10 mouse cellular contexts compared by ENCODE assay signal in the genomic region with DNA sequence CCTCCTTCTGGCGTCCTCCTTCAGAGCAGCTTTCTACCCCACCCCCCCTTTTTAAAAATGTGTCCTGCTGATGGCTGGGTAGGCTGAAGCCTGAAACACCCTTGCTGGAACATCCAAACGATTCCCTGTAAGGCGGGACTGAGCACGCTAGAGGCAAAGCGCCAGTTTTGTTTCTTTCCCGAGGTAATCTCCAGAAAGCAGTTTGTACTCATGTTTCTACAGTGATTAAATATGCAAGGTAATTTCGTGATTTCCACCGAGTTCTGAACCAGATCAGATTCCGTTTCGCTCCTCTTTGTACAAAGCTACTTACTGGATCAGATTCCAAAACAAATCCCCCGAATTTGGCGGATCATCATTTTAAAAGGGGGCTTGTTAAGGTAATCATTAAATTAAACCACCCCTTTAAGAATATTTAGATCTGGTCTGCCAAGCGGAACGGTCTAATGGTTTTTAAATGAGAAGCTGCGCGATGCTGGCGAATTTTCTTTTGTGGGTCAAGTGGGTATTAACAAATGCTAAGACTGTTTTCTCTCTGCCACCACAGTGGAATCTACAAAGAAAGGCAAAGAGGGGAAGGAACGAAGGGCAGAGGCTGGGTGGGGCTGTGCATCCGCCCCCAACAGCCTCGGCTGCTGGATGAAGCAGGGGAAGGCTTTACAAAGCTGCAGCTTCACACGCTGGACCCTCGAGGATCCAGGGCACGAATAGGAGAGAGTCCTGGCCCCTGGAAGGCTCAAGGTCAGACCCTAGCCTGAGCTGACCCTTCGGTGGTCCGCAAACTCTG.
DNase-seq lines count a peak whose midpoint lies in the region; ATAC-seq and TF ChIP-seq lines count a peak whose summit lies in the region.
"Had no signal": no experiment of that assay in that cellular context is flagged by ENCODE, and none has a peak within 500 bp of the region (broad histone marks: within the 10 kb centered on the region; RNA-seq: fewer than 3 reads in every experiment).

No protein-coding gene starts in this region.

- no peak for ATAC-seq in heart, embryonic 13.5 days (ENCODE audit: extremely low read depth, insufficient number of reproducible peaks, low FRiP score, low TSS enrichment)
- ATAC-seq in forebrain, postnatal 0 days = peak; percentile 29; the same call in 1 of the 2 replicates
- 0 out of 2 replicates have a peak, but pooled peaks have one; percentile 37 for ATAC-seq in midbrain, embryonic 15.5 days (replicated peaks)

- peak overlapping the region; percentile 58; the same call in 1 of the 2 replicates for H3K9ac ChIP-seq in heart, embryonic 13.5 days
- H3K9ac ChIP-seq in forebrain, postnatal 0 days = peak overlapping the region; percentile 42
- H3K9ac ChIP-seq in midbrain, embryonic 15.5 days = no peak overlapping the region

- H3K4me1 ChIP-seq in heart, embryonic 13.5 days = peaks cover 8% of the 10 kb centered on the region; the same call in 1 of the 2 replicates
- peaks cover 7% of the 10 kb centered on the region; the same call in 1 of the 2 replicates for H3K4me1 ChIP-seq in forebrain, postnatal 0 days (ENCODE audit: insufficient read depth)
- peaks cover 37% of the 10 kb centered on the region for H3K4me1 ChIP-seq in midbrain, embryonic 15.5 days

- no peak overlapping the region for H3K27ac ChIP-seq in heart, embryonic 13.5 days (replicated peaks)
- H3K27ac ChIP-seq in forebrain, postnatal 0 days (ENCODE audit: low read depth, low read length) = no peak overlapping the region
- H3K27ac ChIP-seq in midbrain, embryonic 15.5 days = peak overlapping the region; percentile 63

- H3K27me3 ChIP-seq in heart, embryonic 13.5 days (replicated peaks) = 0 out of 2 replicates have a peak, but pooled peaks cover 8% of the 10 kb centered on the region
- no peaks in the 10 kb centered on the region for H3K27me3 ChIP-seq in forebrain, postnatal 0 days (ENCODE audit: insufficient read depth, low read length)
- no peaks in the 10 kb centered on the region for H3K27me3 ChIP-seq in midbrain, embryonic 15.5 days (replicated peaks)

- no peak for DNase-seq in heart, adult 8-10 months (ENCODE audit: low spot score)
- DNase-seq in ZHBTc4 (ENCODE audit: low read depth, low spot score) = peak; percentile 45
- peak; percentile 69 for DNase-seq in forebrain, postnatal 0 days
- no peak for DNase-seq in thymus, postnatal 4 days
- no peak for DNase-seq in adrenal gland, postnatal 25 days
- DNase-seq in kidney, adult 18-20 months = no peak
- DNase-seq: kidney, adult 8-10 months; lung, postnatal 14 days had no signal

- H3K36me3 ChIP-seq in heart, embryonic 13.5 days = no peaks in the 10 kb centered on the region
- no peaks in the 10 kb centered on the region for H3K36me3 ChIP-seq in forebrain, postnatal 0 days (ENCODE audit: insufficient read depth)
- H3K36me3 ChIP-seq in midbrain, embryonic 15.5 days (replicated peaks) = no peaks in the 10 kb centered on the region

- TF ChIP-seq CTCF in forebrain, postnatal 0 days (IDR thresholded peaks at IDR 0.05; ENCODE audit: low read depth) = no peak

- WGBS in heart, embryonic 13.5 days = 32% methylated on average over 25 of the region's 25 CpGs
- 4% methylated on average over 25 of the region's 25 CpGs for WGBS in forebrain, postnatal 0 days
- 11% methylated on average over 25 of the region's 25 CpGs for WGBS in midbrain, embryonic 15.5 days

- H3K4me3 ChIP-seq in heart, embryonic 13.5 days = peak overlapping the region; percentile 20; the same call in 1 of the 2 replicates
- H3K4me3 ChIP-seq in forebrain, postnatal 0 days (ENCODE audit: low read depth, low read length) = peak overlapping the region; percentile 16; the same call in 1 of the 2 replicates
- H3K4me3 ChIP-seq in midbrain, embryonic 15.5 days = peak overlapping the region; percentile 15; the same call in 1 of the 2 replicates

- peak overlapping the region; percentile 55 for H3K4me2 ChIP-seq in heart, embryonic 13.5 days
- H3K4me2 ChIP-seq in forebrain, postnatal 0 days (ENCODE audit: low read depth) = peak overlapping the region; percentile 46
- H3K4me2 ChIP-seq in midbrain, embryonic 15.5 days = peak overlapping the region; percentile 44

- H3K9me3 ChIP-seq in heart, embryonic 13.5 days = no peaks in the 10 kb centered on the region
- H3K9me3 ChIP-seq in forebrain, postnatal 0 days (ENCODE audit: low read length) = no peaks in the 10 kb centered on the region
- H3K9me3 ChIP-seq in midbrain, embryonic 15.5 days = no peaks in the 10 kb centered on the region

Comparison
In these comparisons a context has a peak if more than half of its experiments do, and no peak if none do; other contexts are left out.
1. DNase-seq: peak in ZHBTc4 (single experiment) and forebrain, postnatal 0 days (single experiment); none in heart, adult 8-10 months (single experiment), thymus, postnatal 4 days (single experiment), adrenal gland, postnatal 25 days (single experiment) and kidney, adult 18-20 months (single experiment).
2. Peak in every context shown above with its lines, with median percentiles within 50 percentile points of each other: H3K4me2 ChIP-seq and H3K4me3 ChIP-seq.